Mouse (Mus musculus) right cerebral cortex, postnatal 36 days (tissue): ENCODE data around the gene Rbpj.
"Not testable (repeated sequence)": the region's sequence is repeated elsewhere in the genome, so short reads cannot be mapped to it uniquely, and the experiment has no call there.

Source experiments
- DNase-seq, 2 experiments: peaks; one replicate each; pipeline ENCODE4 v3.0.0; 2022; ENCODE audit warnings: low spot score in 2 of 2, mixed read lengths in 1 of 2

The Rbpj gene

GRCm38 (mm10) chr5:53671507-53671906 lies 205.6 kb downstream of the Rbpj start:
- no peak for DNase-seq

- peak; percentile 43 to 44 for DNase-seq
Observed at GRCm38 (mm10) chr5:53672352-53672751, 206.4 kb downstream of the Rbpj start.

- not testable (repeated sequence) for DNase-seq
Observed at GRCm38 (mm10) chr5:53673493-53674150, 207.7 kb downstream of the Rbpj start.

- DNase-seq, result no peak
Observed at GRCm38 (mm10) chr5:53676671-53677070, 210.7 kb downstream of the Rbpj start.

DNA sequence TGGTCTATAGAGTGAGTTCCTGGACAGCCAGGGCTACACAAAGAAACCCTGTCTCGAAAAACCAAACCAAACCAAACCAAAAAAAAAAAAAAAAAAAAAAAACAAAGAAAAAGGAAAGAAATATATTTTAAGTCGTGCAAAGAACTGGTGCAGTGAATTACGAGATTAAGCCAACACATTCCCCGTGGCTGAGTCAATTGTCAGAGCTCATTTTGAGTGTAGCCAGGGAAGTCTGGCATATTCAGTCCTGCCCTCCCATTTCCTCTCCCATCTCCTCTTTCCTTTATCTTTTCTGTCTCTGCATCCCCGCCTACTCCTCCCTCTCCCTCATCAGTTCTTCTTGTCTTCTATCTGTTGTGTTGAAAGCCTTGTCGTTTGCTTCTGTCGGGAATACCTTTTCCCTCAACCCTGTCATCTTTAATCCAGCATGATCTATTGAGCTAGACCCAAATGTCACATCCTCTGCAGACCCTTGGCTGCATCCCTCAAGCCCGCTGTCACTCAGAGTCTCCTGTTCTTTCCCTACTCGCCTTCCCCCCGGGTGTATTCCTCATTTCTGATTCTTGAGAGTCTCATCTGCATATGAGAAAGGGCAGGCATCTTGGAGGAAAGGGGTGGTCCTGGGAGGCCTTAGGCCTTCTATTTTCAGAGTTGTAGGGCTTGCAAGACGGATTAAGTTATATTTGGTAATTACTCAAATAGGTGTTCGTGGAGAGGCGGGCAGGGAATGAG lies 212.2 kb downstream of the Rbpj start:
- DNase-seq, result no peak

DNA sequence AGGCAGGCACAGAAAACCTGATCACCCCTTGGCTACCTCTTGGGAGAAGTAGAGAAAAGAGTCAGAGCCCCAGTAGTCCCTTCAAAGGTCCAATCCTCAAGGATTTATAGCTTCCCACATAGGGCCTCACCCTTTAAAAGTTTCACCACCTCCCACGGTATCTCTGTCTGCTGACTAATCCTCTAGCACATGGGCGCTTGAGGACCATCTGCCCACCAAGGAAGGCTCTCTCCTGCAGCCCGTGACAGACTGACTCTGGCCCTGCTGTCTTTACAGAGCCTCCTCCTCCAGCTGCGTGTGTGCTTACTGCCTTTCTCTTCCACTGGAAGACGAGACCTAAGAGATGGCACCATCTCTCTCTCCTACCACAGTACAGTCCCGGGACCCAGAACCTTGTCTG lies 213.7 kb downstream of the Rbpj start:
- DNase-seq, result peak; percentile 28 to 37

GRCm38 (mm10) chr5:53683916-53684315 lies 218.0 kb downstream of the Rbpj start:
- DNase-seq, result no peak

- no peak for DNase-seq
Observed at GRCm38 (mm10) chr5:53684417-53684816, 218.5 kb downstream of the Rbpj start.

- no peak for DNase-seq
Observed at GRCm38 (mm10) chr5:53685623-53686022, 219.7 kb downstream of the Rbpj start.

GRCm38 (mm10) chr5:53686379-53686778 lies 220.4 kb downstream of the Rbpj start:
- no peak for DNase-seq

GRCm38 (mm10) chr5:53688326-53688725 lies 222.4 kb downstream of the Rbpj start:
- no peak for DNase-seq

- DNase-seq, result no peak
Observed at GRCm38 (mm10) chr5:53691577-53691976, 225.6 kb downstream of the Rbpj start.

- no peak for DNase-seq
Observed at GRCm38 (mm10) chr5:53692100-53692499, 226.1 kb downstream of the Rbpj start.

- DNase-seq, result no peak
Observed at GRCm38 (mm10) chr5:53692662-53693061, 226.7 kb downstream of the Rbpj start.

GRCm38 (mm10) chr5:53696701-53697100 lies 230.7 kb downstream of the Rbpj start:
- DNase-seq, result no peak

DNA sequence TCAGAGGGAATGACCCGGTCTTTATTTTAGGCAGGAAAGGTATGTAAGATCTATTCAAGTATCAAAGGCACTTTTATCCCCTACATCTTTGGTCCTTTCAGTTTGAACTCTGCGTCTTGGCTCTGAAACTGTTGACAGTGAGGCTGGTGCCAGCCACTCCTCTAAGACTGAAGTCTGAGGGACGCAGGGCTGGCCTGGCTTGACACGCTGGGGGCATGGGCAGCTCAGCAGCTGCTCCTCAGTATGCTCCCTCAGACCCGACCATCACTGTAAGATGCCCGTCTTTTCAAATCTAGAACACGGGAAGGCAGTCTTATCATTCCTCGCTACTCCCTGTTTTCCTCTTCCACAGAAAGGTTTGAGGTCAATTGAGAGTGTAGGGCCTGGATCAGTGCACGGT lies 231.8 kb downstream of the Rbpj start:
- DNase-seq, result no peak

DNA sequence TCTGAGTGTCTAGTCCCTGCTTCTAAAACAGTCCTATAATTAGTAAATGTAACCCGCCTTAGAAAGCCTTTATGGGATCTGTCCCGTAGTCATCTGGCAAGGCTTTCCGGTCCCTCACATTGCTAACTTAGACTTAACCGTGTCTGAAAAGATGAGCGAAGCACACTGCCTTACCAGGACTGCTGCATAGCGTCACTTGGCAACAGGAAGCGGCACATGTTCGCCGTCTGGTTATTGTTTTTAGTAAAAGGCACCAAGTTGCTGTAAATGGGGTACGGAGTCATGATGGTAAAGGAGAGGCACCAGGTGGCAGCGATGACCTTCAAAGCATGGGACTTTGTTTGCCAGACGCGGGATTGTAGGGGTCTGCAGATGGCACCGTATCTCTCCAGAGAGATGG lies 236.7 kb downstream of the Rbpj start:
- DNase-seq, result no peak
